Mouse (Mus musculus): ENCODE measurements around the gene Cdc40.
A peak's percentile ranks its signal among the peaks of the same experiment; 100 is the strongest.
"Not testable (repeated sequence)": the region's sequence is repeated elsewhere in the genome, so short reads cannot be mapped to it uniquely, and the experiment has no call there.

Cdc40 gene

GRCm38 (mm10) chr10:40856703-40857102, 26.4 kb downstream of the Cdc40 start:
- DNase-seq, result no peak

GRCm38 (mm10) chr10:40855616-40856015, 27.5 kb downstream of the Cdc40 start:
- no peak for DNase-seq

- DNase-seq, result no peak
Observed at GRCm38 (mm10) chr10:40851138-40851537, 32.0 kb downstream of the Cdc40 start.

- no peak for DNase-seq
Observed at GRCm38 (mm10) chr10:40850644-40851043, 32.5 kb downstream of the Cdc40 start.

GRCm38 (mm10) chr10:40847176-40847874, 35.8 kb downstream of the Cdc40 start:
- no peak for DNase-seq

- no peak for DNase-seq
Observed at GRCm38 (mm10) chr10:40845626-40846025, 37.5 kb downstream of the Cdc40 start.

GRCm38 (mm10) chr10:40844546-40844945, 38.6 kb downstream of the Cdc40 start:
- no peak for DNase-seq

GRCm38 (mm10) chr10:40843841-40844240, 39.3 kb downstream of the Cdc40 start:
- peak; percentile 66 for DNase-seq

- DNase-seq, result no peak
Observed at GRCm38 (mm10) chr10:40840086-40840485, 43.0 kb downstream of the Cdc40 start.

- no peak for DNase-seq
Observed at GRCm38 (mm10) chr10:40831267-40831666, 51.8 kb downstream of the Cdc40 start.

GRCm38 (mm10) chr10:40830312-40830711, 52.8 kb downstream of the Cdc40 start:
- DNase-seq, result no peak

GRCm38 (mm10) chr10:40827706-40828105, 55.4 kb downstream of the Cdc40 start:
- DNase-seq, result no peak

GRCm38 (mm10) chr10:40825952-40826351, 57.2 kb downstream of the Cdc40 start:
- DNase-seq, result no peak

GRCm38 (mm10) chr10:40816471-40816870, 66.6 kb downstream of the Cdc40 start:
- no peak for DNase-seq

- no peak for DNase-seq
Observed at GRCm38 (mm10) chr10:40813627-40814026, 69.5 kb downstream of the Cdc40 start.

- DNase-seq, result not testable (repeated sequence)
Observed at GRCm38 (mm10) chr10:40809411-40809910, 73.7 kb downstream of the Cdc40 start.

GRCm38 (mm10) chr10:40806221-40806620, 76.9 kb downstream of the Cdc40 start:
- no peak for DNase-seq

GRCm38 (mm10) chr10:40805221-40805620, 77.9 kb downstream of the Cdc40 start:
- DNase-seq, result no peak

- peak; percentile 19 for DNase-seq
Observed at GRCm38 (mm10) chr10:40792115-40792514, 91.0 kb downstream of the Cdc40 start.

- no peak for DNase-seq
Observed at GRCm38 (mm10) chr10:40790406-40790805, 92.7 kb downstream of the Cdc40 start.
